Mouse (Mus musculus): ENCODE measurements around the gene Gabra4.
"Not testable (repeated sequence)": the region's sequence is repeated elsewhere in the genome, so short reads cannot be mapped to it uniquely, and the experiment has no call there.

Gene Gabra4

DNA sequence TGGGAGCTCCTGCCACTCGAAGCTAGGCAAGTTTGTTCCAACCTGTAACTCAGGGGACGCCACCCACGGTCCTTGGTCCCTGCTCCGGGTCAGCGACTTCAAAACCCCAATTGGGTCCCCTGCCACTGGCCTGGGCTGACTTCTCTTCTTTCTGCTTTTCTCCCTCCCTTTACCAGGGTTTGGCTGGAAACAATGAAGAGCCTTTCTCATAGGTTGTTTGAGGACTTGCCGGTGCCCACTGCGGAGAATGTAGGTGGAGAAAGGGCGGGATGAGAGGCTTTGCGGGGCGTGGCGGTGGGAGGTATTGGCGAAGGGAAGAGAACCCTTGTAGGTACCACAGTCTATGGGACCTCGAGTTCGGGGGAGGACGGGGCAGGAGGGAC, at the start of gene Gabra4:
Gene Gabra4, minus strand, starts transcription at position 194 of the 383 bp plus-strand sequence.
- DNase-seq (ENCODE audit: low read depth, low spot score), result peak; percentile 44

DNA sequence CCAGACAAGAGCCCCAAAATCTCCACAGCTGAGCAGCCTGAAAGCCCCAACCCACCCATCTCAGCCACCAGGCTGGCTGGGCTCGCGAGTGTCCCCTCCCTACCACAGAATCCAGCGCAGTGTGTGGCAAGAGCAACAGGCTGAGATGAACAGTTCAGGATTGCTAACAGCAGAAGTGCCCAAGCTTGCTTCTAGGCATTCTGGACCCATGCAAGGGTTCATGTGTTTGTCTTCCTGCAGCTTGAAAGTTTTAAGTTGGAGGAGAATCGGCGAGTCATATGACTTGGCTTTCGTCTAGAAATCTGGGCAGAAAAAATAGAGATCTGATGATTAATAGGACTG, 43.1 kb upstream of the Gabra4 start:
- no peak for DNase-seq (ENCODE audit: low read depth, low spot score)

DNA sequence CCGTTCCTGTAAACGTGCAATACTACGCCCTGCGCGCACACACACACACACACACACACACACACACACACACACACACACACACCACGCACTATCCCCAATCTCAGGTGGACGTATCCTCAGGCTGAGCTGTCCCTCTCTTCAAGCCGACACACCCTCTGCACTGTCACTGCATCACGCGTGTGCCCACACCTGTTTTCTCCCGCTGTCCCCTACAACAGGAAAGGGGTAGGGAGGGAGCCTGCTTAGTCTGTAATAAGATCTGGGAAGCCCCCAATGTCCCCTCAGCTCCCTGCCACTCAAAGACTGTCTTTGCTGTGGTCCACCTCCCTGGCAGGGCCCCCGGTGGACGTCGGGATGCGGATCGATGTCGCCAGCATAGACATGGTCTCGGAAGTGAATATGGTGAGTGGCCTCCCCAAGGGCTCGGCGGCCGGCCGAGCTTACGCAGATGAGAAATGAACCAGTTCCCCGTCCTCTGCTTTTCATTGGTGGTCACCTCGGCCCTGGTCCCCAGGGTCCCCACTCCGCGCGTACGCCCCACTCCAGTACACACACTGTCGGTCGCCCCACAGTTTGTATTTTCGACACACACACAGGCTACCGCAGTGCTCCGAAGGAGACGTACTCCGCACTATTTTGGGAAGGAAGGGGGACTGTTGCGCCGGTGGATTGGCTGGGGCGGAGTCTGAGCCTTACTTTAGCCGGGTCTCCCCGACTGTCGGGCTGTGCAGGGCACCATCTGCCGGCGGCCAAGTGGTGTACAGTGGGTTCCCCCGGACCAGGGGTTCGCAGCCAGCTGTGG, 42.6 kb upstream of the Gabra4 start:
- DNase-seq (ENCODE audit: low read depth, low spot score), result peak; percentile 80

DNA sequence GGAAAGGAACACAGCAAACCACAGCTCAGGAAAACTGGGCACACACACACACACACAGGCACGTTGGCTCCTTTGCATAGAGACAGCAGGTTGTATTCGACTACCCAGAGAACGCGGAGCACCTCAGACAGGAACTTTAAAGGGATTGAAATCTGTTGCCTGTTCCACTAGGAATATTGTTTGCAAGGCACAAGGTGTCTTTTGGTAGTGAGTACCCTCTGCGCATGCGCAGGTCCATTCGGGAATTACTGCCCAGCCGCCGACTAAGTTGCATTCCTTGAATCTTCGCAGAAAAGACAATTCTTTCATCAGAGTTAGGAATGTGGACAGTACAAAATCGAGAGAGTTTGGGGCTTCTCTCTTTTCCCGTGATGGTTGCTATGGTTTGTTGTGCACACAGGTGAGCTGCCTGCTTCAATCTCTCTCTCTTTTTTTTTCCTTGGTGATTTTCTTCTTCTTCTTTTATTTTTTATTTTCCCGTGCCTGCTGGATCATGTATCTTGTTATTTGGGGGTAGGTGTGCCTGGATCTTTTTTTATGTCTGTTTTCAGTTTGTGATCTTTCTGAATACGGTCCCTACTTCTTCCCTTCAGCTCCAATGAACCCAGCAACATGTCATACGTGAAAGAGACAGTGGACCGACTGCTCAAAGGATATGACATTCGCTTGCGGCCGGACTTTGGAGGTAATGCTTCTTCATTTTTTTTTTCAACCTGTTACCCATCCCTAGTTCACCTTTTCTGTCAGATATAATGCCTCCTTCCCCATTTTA, 41.8 kb upstream of the Gabra4 start:
- DNase-seq (ENCODE audit: low read depth, low spot score), result peak; percentile 86

DNA sequence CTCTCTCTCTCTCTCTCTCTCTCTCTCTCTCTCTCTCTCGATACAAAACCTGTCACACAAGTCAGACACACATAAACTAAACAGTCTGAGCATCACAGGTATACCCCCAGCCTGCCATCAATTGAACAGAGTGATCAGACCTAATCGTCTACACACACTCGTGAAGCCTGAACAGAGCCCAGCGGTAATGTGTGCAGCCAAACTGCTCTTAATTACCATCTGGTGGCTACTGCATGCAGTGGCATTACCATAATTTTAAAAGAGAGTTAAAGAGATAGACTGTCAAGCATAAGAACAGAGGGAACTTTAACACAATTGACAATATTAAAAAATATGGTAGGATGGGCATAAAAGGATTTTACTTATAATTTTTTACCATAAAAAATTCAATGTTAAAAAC, 7.5 kb upstream of the Gabra4 start:
- no peak for DNase-seq (ENCODE audit: low read depth, low spot score)

DNA sequence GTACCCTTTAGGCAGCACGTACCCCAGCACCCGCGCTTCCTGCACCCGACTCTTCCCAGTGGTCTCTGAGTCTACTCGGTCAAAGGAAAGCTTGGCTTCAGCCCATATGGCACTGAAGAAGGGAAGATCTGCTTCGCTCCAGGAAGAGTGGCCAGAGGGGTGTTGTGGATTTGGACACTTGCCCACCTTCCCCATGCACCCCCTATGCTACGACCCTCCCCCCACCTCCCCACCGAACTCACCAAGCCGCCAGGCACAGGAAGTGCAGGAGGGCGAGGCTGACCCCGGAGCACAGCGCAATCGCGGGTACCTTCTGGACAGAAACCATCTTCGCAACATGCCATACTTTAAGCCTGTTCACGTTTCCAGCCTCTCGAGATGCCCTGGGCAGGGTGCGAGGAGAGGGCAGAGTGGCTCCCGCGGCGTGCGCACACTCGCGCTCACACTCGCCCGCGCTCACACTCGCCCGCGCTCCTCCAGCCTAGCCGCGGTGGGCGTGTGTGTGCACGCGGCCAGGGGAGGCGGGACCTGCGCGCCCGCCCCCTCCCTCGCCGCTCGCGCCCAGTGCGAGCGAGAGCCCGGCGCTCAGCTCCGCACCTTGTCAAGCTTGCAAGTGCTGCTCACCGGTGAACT, 510 bp downstream of the Gabra4 start, which contains the start of gene Gabrb1:
Gene Gabrb1, plus strand, starts transcription at position 632 of the 633 bp plus-strand sequence.
- DNase-seq (ENCODE audit: low read depth, low spot score), result peak; percentile 73

DNA sequence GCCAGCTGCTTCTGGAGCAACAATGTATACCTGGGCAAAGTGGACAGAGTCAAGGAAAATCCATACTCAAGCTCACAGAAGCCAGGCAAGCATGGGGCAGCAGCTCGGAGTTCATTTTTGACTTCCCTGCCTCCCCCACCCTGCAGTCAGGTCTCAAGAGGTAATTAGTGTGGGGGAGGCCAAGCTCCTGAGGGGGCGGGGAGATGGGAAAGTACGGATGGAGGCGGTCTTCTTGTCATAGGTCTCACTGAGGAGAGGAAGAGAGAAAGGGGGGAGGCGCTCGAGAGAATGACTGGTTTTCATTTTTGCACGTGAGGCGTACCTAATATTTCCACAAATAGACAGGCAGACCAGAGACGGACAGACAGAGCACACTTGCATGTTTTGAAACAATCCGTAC, 1.3 kb downstream of the Gabra4 start:
- DNase-seq (ENCODE audit: low read depth, low spot score), result peak; percentile 79

DNA sequence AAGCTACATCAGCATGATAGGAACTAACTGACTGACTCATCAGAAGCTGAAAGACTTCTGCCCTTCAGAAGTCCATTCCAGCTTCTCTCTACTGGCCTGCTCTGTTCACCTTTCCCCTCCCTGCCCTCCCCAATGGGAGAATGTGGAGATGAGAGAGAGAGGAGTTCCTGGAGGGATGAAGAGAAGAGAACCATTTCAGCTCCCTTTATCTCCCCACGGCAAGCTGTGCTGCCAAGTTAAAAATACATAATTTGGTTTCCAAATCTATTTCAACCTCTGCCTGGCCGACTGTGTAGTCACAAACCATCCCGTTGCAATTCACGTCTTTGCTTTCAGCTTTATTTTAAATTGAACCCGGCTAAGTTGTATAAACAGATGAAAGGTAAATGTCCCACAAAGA, 4.1 kb downstream of the Gabra4 start:
- peak; percentile 60 for DNase-seq (ENCODE audit: low read depth, low spot score)

DNA sequence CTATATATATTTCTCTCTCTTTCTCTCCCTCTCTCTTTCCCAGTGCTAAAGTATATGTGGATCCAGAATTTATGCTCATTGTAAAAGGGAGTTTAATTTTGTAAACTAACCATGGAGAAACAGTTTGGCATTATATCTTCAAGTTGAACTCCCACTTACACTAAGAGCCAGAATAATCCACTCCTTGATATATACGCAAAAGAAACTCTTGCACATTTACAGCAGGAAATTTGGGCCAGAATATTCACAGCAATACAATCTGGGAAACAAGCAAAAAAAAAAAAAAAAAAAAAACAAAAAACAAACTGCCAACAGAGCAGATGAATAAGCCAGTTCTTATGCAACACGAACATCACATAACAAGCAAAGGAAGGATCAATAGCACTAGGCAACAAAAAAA, 10.0 kb downstream of the Gabra4 start:
- DNase-seq (ENCODE audit: low read depth, low spot score), result peak; percentile 32

DNA sequence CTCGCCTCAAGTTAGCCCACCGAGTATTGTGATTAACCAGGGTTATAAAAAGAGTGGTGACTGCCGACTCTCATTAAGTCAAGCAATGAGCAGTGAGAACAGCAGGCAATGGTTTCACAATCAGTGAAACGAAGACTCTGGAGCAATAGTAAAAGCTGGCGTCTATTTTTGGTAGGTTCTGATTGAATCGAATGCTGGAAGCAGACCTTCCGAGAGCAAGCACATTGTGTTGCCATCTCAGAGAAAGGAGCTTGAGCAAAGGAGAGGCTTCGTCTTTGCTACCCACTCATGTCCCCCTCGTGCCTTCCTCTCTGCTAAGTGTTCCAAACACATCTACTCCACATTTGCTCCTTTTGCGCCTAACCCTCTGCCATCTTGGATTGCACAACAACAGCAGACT, 18.3 kb downstream of the Gabra4 start:
- peak; percentile 56 for DNase-seq (ENCODE audit: low read depth, low spot score)

DNA sequence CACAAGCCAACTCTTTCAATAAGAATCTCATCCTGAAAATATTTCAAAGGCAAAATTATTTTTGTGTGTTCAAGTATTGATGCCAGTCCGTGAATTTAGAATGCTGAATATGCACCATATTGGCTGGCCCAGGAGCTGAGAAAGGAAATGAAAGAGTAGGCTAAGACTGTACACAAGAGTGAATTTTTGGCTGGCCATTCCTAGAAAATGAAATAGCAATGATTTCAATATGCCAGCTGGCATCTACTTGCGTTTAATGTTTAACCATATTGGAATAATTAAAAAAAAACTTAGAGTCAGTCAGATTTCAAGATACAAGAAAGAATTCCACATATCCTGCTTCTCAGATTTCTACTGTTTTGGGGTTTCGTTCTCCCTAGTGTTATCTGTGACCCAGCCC, 30.3 kb downstream of the Gabra4 start:
- peak; percentile 45 for DNase-seq (ENCODE audit: low read depth, low spot score)

DNA sequence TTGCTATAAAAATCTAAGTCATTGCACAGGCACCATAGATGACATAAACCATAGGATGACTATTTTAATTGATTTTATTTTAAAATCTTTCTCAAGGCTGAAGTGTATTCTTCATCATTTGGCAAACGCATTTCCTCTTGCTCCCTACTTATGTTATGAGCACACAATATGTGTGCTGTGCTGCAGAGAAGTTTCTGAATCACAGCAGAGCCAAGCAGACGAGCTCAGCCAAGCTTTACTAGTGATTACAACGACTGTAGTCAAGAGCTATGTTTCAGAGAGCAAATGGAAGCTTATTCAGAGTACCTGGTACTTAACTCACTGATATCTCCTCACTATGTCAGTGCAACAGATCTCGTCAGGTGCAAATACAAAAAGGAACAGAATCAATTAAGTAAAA, 41.4 kb downstream of the Gabra4 start:
- peak; percentile 51 for DNase-seq (ENCODE audit: low read depth, low spot score)

DNA sequence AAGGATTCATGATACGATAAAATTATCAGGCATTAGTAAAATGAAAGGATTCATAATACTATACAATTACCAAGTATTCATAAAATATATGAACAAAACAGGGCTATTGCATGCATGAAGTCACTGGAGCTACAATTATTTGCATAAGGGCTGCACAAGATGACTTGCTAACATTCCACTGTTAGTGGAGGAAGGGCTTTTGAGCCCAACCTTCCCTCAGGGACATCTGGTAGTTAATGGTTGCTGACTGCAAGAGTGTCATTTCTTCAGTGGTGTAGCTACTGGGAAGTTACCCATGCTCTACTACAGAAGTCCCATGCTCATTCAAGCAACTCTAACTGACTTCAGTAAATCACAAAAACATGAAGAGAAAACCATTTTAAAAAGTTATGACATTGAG, 43.8 kb downstream of the Gabra4 start:
- DNase-seq (ENCODE audit: low read depth, low spot score), result no peak

DNA sequence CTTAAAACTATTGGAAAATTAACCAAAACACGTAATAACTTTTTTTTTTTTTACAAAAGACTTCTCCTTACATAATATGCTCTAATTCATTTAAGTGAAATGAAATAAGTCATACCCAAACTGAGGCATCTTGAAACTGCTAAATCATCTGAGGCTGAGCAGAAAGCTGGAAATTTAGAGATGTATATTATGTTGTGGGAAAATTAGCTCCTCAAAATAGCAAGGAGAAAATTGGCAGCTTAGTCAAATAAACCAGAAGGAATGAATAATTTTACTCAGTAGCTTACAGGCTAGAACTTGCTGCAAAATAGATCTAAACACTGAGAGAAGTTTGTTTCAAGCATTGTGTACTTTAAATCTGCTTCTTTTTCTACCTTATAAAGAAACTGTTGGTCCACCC, 49.4 kb downstream of the Gabra4 start:
- DNase-seq (ENCODE audit: low read depth, low spot score), result peak; percentile 68

DNA sequence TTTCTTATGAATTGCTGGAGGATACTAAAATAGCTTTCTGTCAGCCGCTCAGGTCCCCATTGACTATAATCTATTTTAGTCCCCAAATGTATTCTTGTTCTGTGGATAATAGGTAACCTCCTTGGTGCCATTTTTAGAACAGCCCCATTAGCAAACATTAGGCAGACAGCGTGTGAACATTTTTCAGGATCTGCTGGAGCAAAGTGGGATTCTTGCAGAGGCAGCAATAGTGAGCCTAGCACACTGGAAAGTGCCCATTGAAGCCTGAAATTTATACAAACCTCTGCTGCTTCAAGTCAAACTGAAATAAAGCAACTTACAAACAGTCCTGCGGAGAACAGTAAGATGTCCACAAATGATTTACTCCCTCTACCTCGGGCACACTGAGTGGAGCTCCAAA, 51.2 kb downstream of the Gabra4 start:
- DNase-seq (ENCODE audit: low read depth, low spot score), result peak; percentile 68

DNA sequence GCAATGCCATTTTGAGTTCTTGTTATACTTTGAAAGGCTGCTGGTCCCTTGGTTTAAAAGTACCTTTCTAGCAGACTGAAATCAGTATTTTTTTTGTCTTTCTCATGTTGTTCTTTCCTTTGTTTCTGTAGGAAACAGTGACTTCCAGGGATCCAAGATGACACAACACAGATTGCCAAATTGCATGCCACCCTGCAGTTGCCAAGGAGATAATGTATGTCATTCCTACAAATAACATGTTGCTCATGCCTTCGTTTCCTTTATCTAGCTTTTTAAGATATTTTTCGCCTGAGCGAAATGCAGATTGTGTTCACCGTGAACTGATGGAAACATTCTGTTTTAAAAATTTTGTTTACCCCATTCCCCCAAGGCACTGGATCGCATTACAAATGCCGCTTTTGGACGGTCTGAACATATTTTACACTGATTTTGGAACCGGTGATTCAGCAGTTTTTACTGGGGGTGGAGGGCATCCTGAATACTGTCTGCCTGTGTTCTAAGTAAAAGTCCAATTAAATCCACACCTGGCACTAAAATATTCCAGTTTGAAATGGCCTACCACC, 53.9 kb downstream of the Gabra4 start:
- DNase-seq (ENCODE audit: low read depth, low spot score), result peak; percentile 84

DNA sequence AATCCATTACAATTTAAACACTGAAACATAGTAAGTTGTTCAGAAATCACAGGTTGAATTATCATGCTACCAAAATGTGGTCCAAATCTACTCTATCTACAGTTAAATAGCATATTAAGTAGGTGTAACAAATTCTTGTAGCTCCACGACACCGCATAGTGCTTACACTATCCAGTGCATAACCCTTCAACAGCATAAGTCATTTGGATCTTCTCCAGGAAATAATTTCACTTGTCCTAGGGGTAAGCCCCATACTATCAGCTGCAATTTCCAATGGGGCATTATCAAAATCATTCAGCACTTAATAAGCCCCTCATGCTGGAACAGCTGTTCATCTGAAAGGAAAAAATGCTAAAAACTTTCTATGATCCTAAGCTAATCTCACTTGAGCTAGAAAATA, 62.8 kb downstream of the Gabra4 start:
- DNase-seq (ENCODE audit: low read depth, low spot score), result no peak

DNA sequence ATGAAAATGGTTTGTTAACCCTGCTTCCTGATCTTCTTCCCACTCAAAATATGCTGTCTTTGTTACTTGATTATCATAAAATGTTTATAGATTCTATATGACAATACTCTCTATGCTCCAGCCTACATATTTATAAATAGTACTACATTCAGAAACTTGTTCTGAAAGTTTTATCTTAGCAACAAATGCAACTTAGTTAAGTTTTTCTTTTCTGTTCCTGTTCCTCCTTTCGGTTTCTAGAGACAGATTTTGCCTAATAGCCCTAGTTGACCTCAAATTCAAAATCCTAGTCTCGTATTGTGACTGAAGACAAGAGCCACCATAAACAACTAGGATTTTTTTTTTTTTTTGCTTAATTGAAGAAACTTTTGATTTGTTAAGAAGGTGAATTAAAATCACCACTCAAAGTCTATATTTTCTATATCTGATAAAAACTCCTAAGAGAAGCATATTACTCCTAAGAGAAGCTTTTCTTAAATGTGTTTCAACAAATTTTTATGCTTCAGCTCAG, 64.3 kb downstream of the Gabra4 start:
- DNase-seq (ENCODE audit: low read depth, low spot score), result no peak

DNA sequence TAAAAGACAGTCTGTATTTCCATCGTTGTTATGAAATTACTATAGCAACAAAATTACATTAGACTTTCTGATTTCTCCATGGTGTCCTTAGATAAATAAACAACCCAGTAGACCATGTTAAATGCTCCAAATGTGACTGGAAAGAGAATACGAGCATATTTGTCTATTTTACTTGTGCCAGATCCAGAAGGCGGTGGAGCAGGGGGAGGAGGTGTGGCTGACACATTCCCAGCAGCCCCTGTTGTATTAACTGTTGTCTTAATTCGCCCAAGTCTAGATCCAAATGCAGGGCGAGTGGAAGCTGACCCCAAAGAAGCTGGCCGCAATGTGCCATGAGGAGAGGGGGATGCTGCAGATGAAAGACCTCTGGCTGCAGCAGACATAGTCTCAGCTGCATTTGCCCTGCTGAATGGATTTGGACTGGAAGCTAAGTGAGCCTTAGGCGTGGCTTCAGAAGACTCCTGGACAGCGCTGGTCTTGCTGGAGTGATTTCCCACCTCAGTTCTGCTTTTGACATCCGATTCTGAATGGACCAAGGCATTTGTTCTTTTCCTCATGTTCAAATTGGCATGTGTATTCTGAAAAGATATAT, 86.4 kb downstream of the Gabra4 start:
- DNase-seq (ENCODE audit: low read depth, low spot score), result peak; percentile 10

DNA sequence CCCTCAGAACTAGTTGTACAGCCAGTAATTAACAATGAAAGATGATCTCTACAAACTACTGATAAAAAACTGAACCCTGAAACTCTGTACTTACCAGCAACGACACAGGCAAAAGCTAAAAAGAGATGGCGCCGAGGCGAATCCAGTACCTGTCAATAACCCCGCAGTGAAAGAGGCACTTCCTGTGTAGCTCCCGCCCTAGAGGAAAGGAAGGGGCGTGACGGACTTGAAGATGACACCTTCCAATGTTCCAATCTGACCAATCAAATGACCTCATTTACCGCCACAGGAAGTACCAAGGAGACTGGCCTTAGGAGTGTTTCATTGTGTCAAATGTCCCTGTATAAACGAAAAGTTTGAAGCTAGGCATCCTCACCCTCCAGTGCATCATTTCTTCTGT, 110.0 kb downstream of the Gabra4 start, which contains the start of gene Cox7b2:
Gene Cox7b2, minus strand, starts transcription at position 127 of the 400 bp plus-strand sequence.
- no peak for DNase-seq (ENCODE audit: low read depth, low spot score)

DNA sequence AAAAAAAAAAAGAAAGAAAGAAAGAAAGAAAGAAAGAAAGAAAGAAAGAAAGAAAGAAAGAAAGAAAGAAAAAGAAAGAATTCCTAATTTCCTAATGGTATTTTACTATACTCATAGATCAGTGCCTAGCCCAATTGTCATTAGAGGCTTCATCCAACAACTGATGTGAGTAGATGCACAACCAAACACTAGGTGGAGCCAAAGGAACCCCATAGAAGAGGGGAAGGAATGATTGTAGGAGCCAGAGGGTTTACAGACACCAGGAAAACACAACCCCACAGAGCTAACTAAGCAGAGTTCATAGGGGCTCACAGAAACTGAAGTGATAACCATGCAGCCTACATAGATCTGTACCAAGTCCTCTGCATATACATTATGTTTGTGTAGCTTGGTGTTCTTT, 112.6 kb downstream of the Gabra4 start:
- DNase-seq (ENCODE audit: low read depth, low spot score), result peak; percentile 68

DNA sequence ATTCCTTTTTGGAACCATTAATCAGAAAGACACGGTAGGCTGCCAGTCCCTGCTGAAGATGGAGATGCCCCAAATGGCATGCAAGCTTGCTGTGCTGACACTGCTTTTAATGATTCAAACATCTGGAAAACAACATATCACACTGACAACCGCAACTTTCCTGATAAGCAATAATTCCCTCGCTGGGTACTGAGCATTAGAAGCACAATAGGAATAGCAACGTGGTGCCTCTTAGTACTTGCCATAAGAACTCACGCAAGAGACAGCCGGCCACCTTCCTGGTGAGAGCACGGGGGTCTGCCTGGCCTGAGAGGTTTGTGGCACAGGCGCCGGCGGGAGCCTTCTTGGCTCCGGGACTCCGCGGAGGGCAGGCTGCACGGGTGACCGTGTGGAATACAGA, 132.6 kb downstream of the Gabra4 start:
- not testable (repeated sequence) for DNase-seq (ENCODE audit: low read depth, low spot score)
